Mouse (Mus musculus): ENCODE measurements at regions not wholly inside any gene's neighbourhood (a gene's known extent, or its start where the extent isn't known, plus 50 kb on each side); places are given as distances from the start of the nearest gene placed in this dataset.

DNA sequence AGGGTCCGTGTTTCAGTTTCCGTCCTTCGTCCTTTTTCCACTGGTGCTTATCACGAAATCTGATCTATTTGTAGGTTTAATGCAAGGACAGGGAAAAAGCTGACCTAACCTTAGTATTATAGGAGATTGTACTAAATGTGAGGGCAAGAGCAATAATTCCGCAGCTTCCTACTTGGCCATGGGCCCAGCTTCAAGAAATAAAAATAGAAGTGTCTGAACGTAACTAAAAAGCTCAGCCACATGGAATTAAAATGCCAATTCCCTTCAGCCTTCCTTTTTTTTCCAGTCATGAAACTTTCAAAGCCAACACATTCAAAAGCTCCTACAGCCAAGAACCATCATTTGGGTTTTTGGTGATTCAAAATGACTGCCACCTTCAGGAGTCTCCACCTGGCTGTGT is 728.5 kb upstream of the Cited2 start:
- Histone ChIP-seq H3K4me1 (replicated peaks; ENCODE audit: control insufficient read depth, insufficient read depth, low read length) (peaks cover 7% of the 10 kb centered on the region), H3K4me3 (ENCODE audit: low read length) (no peak overlapping the region), H3K4me2 (ENCODE audit: low read depth, low read length) (0 out of 2 replicates have a peak overlapping the region, but pooled peaks have one; percentile 13), H3K9me3 (ENCODE audit: control insufficient read depth, low read length) (no peaks in the 10 kb centered on the region), H3K27me3 (ENCODE audit: control insufficient read depth, insufficient read depth, low read depth, low read length) (no peaks in the 10 kb centered on the region), H3K27ac (ENCODE audit: low read length) (peak overlapping the region; percentile 46; the same call in 1 of the 2 replicates), H3K9ac (ENCODE audit: low read length) (no peak overlapping the region), H3K36me3 (ENCODE audit: control insufficient read depth, insufficient read depth, low read length) (no peaks in the 10 kb centered on the region)
- ATAC-seq (ENCODE audit: low read depth) = peak; percentile 51; the same call in 1 of the 2 replicates
- WGBS = 29% methylated on average over 6 of the region's 6 CpGs

DNA sequence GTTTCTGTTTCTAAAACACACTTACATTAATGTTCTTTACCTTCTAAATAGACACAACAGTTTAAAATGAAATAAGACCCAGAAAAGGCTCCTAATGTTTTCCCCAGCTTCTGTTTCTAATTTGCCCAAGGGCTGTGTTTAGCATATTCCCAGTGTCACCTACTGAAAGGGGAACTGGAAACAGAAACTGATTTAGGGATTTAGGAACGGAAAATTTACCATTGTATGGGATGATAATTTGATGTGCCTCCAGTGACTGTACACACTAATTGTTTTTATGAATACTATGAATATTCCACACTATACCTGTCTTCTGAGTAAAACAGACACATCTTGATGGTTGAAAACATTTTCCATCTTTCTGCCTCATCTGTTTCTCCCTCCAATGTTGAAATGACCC is 728.0 kb upstream of the Cited2 start:
- H3K9me3 ChIP-seq (ENCODE audit: control insufficient read depth, low read length) = no peaks in the 10 kb centered on the region
- peaks cover 7% of the 10 kb centered on the region for H3K4me1 ChIP-seq (replicated peaks; ENCODE audit: control insufficient read depth, insufficient read depth, low read length)
- H3K4me2 ChIP-seq (ENCODE audit: low read depth, low read length) = no peak overlapping the region
- peak overlapping the region; percentile 46; the same call in 1 of the 2 replicates for H3K27ac ChIP-seq (ENCODE audit: low read length)
- 77% methylated on average over 1 of the region's 1 CpGs for WGBS
- no peak overlapping the region for H3K4me3 ChIP-seq (ENCODE audit: low read length)
- ATAC-seq (ENCODE audit: low read depth) = no peak
- H3K27me3 ChIP-seq (ENCODE audit: control insufficient read depth, insufficient read depth, low read depth, low read length) = no peaks in the 10 kb centered on the region
- H3K9ac ChIP-seq (ENCODE audit: low read length) = no peak overlapping the region
- H3K36me3 ChIP-seq (ENCODE audit: control insufficient read depth, insufficient read depth, low read length) = no peaks in the 10 kb centered on the region

DNA sequence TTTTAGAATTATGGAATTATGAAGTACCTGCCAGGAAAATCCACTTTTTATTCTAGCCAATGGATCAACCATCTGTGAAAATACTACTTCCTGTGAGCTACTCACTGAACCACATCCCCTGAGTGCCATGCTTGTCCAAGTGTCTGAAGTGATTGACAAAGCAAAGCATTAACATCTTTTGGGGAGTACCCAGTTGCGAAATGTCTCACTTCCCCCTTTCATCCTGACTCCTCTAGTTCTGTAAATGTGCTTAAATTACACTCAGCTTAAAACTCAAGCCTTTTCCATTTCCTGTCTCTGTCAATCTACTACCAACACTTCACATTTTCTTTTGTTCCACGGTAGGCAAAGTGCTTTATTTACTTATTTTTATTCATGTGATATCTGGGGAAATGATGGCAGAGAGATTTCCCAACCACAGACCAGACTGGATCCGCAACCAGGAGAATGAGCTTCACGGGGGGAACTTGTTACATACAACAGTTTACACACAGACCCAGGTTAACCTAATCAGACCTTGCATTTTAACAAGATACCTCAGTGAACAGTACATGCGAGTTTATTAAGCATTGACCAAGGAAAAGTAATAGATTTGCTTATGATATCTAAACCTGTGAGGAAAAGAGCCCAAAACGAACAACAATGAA is 726.1 kb upstream of the Cited2 start:
- H3K9ac ChIP-seq (ENCODE audit: low read length) = no peak overlapping the region
- no peak overlapping the region for H3K4me3 ChIP-seq (ENCODE audit: low read length)
- H3K4me1 ChIP-seq (replicated peaks; ENCODE audit: control insufficient read depth, insufficient read depth, low read length) = peaks cover 7% of the 10 kb centered on the region
- H3K9me3 ChIP-seq (ENCODE audit: control insufficient read depth, low read length) = no peaks in the 10 kb centered on the region
- ATAC-seq (ENCODE audit: low read depth) = peak; percentile 61; the same call in 1 of the 2 replicates
- H3K27ac ChIP-seq (ENCODE audit: low read length) = no peak overlapping the region
- no peak overlapping the region for H3K4me2 ChIP-seq (ENCODE audit: low read depth, low read length)
- no peaks in the 10 kb centered on the region for H3K36me3 ChIP-seq (ENCODE audit: control insufficient read depth, insufficient read depth, low read length)
- WGBS = 58% methylated on average over 6 of the region's 6 CpGs
- no peaks in the 10 kb centered on the region for H3K27me3 ChIP-seq (ENCODE audit: control insufficient read depth, insufficient read depth, low read depth, low read length)

DNA sequence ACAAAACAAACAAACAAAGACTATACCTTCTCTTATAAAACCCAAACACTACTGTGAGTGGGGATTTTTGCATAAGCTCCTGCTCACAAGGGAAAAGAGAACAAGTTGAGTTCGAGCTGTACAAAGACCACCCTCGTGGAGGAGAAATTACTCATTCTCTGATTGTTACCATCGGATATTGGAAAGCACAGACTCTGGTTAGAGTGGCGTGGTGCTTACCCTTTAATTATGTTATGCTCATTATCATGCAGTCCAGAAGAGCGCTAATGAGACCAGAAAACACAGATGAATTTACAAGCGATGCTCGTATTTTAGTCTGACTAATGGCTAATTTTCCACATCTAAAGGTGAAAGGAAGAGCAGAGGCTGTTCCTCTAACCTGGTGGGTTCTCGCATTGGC is 721.7 kb upstream of the Cited2 start:
- Histone ChIP-seq H3K4me1 (replicated peaks; ENCODE audit: control insufficient read depth, insufficient read depth, low read length) (peaks cover 4% of the 10 kb centered on the region; the same call in 1 of the 2 replicates), H3K9me3 (ENCODE audit: control insufficient read depth, low read length) (no peaks in the 10 kb centered on the region), H3K4me2 (ENCODE audit: low read depth, low read length) (no peak overlapping the region), H3K27me3 (ENCODE audit: control insufficient read depth, insufficient read depth, low read depth, low read length) (no peaks in the 10 kb centered on the region), H3K9ac (ENCODE audit: low read length) (no peak overlapping the region), H3K36me3 (ENCODE audit: control insufficient read depth, insufficient read depth, low read length) (no peaks in the 10 kb centered on the region), H3K4me3 (ENCODE audit: low read length) (no peak overlapping the region), H3K27ac (ENCODE audit: low read length) (no peak overlapping the region)
- WGBS = 81% methylated on average over 8 of the region's 8 CpGs
- no peak for ATAC-seq (ENCODE audit: low read depth)

DNA sequence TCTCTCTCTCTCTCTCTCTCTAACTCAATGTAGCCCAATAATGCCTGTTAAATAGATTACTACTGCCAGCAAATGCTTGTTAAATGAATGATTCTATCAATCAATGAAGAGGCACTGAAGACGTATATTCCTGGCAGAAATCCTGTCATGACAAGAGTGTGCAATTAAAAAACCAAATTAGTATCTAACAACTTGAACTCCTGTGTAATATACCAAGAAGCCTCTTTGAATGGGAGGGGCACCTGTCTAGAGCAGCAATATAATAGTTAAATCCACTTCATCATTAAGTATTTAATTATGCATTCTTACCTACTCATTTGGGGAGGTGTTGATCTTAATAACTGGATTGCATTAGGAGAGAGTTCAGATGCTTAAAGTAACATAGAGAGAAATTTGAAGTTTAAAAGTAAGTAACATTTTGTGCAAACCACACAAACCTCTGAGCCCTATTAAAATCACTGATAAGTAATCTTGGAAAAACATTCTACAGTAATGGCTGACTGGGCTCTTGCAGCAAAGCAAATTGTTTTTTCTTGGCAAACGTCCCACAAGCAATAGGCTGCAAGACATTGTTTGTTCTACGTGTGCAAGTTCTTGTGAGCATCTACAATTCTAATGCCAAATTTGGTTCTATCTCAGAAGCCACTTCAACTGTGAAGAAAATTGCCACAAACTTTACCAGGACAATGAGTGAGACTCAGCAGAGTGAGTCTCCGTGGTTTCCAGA is 719.7 kb upstream of the Cited2 start:
- no peaks in the 10 kb centered on the region for H3K9me3 ChIP-seq (ENCODE audit: control insufficient read depth, low read length)
- H3K4me2 ChIP-seq (ENCODE audit: low read depth, low read length) = no peak overlapping the region
- H3K27ac ChIP-seq (ENCODE audit: low read length) = no peak overlapping the region
- no peak overlapping the region for H3K9ac ChIP-seq (ENCODE audit: low read length)
- H3K4me1 ChIP-seq (replicated peaks; ENCODE audit: control insufficient read depth, insufficient read depth, low read length) = peaks cover 2% of the 10 kb centered on the region; the same call in 1 of the 2 replicates
- H3K36me3 ChIP-seq (ENCODE audit: control insufficient read depth, insufficient read depth, low read length) = no peaks in the 10 kb centered on the region
- peak; percentile 60 for ATAC-seq (ENCODE audit: low read depth)
- H3K27me3 ChIP-seq (ENCODE audit: control insufficient read depth, insufficient read depth, low read depth, low read length) = no peaks in the 10 kb centered on the region
- no peak overlapping the region for H3K4me3 ChIP-seq (ENCODE audit: low read length)
- 39% methylated on average over 4 of the region's 4 CpGs for WGBS

DNA sequence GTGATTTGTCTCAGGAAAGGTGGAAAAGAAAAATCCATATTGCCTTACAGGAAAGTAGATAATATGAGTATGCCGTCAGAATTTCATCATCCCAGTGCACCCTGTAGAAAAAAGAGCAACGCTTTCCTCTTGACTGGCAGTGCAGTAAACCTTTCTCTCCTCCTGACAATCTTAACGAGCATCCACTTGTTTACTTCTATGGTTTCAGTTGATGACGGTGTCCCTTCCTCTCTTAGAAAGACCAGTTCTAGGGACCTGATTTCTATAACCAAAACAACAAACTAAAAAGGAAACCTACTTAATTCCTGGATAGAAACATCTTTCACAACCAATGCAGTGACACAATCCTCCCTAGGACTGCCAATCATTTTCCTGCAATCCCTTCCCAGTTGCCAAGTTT is 714.3 kb upstream of the Cited2 start:
- no peak for ATAC-seq (ENCODE audit: low read depth)
- no peak overlapping the region for H3K27ac ChIP-seq (ENCODE audit: low read length)
- no peaks in the 10 kb centered on the region for H3K27me3 ChIP-seq (ENCODE audit: control insufficient read depth, insufficient read depth, low read depth, low read length)
- H3K4me3 ChIP-seq (ENCODE audit: low read length) = no peak overlapping the region
- WGBS = 62% methylated on average over 4 of the region's 4 CpGs
- H3K4me2 ChIP-seq (ENCODE audit: low read depth, low read length) = no peak overlapping the region
- H3K36me3 ChIP-seq (ENCODE audit: control insufficient read depth, insufficient read depth, low read length) = no peaks in the 10 kb centered on the region
- H3K9ac ChIP-seq (ENCODE audit: low read length) = no peak overlapping the region
- no peaks in the 10 kb centered on the region; the same call in 1 of the 2 replicates for H3K4me1 ChIP-seq (replicated peaks; ENCODE audit: control insufficient read depth, insufficient read depth, low read length)
- no peaks in the 10 kb centered on the region for H3K9me3 ChIP-seq (ENCODE audit: control insufficient read depth, low read length)

DNA sequence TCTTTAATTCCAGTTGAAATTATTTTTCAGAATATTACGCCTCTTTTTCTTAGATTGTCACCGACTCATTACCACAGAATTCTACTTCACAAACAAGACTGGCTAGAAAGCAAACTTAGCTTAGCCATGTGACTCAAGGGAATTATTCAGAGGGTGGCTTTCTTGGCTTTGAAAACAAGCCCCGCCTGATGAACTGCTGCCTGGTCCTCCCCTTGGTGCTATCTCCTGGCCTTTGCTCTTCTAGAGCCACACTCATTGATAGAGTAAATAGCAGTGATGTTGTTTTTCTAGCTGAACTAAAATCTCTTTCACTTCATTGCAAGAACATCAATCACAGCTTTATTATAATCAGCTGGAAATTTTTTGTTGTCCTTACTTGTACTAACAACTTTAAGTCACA is 713.0 kb upstream of the Cited2 start:
- Histone ChIP-seq H3K27ac (ENCODE audit: low read length) (no peak overlapping the region), H3K27me3 (ENCODE audit: control insufficient read depth, insufficient read depth, low read depth, low read length) (no peaks in the 10 kb centered on the region), H3K9me3 (ENCODE audit: control insufficient read depth, low read length) (no peaks in the 10 kb centered on the region), H3K4me3 (ENCODE audit: low read length) (no peak overlapping the region), H3K4me2 (ENCODE audit: low read depth, low read length) (no peak overlapping the region), H3K9ac (ENCODE audit: low read length) (no peak overlapping the region), H3K36me3 (ENCODE audit: control insufficient read depth, insufficient read depth, low read length) (no peaks in the 10 kb centered on the region), H3K4me1 (replicated peaks; ENCODE audit: control insufficient read depth, insufficient read depth, low read length) (no peaks in the 10 kb centered on the region; the same call in 1 of the 2 replicates)
- WGBS = 70% methylated on average over 3 of the region's 3 CpGs
- no peak for ATAC-seq (ENCODE audit: low read depth)

DNA sequence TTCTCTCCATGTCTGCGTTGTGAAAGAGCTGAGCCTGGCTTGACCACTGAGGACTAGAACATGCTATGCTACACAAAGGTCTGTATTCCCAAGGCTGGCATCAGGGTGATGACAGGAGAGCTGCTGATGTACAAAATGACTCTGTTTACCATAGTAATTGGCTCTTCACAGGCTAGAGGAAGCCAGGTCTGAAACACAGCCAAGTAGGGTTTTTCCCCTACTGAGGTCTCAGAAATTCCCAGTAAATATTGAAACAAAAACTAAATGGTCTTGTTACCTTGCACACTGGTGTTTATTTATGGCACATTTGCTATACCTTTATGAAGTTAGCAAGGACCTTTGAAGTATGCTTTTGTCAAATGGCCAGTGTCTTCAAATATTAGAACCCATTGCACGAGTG is 711.1 kb upstream of the Cited2 start:
- 79% methylated on average over 2 of the region's 2 CpGs for WGBS
- no peak overlapping the region for H3K9ac ChIP-seq (ENCODE audit: low read length)
- H3K36me3 ChIP-seq (ENCODE audit: control insufficient read depth, insufficient read depth, low read length) = no peaks in the 10 kb centered on the region
- no peak for ATAC-seq (ENCODE audit: low read depth)
- no peaks in the 10 kb centered on the region; the same call in 1 of the 2 replicates for H3K4me1 ChIP-seq (replicated peaks; ENCODE audit: control insufficient read depth, insufficient read depth, low read length)
- no peaks in the 10 kb centered on the region for H3K9me3 ChIP-seq (ENCODE audit: control insufficient read depth, low read length)
- H3K4me3 ChIP-seq (ENCODE audit: low read length) = no peak overlapping the region
- H3K27me3 ChIP-seq (ENCODE audit: control insufficient read depth, insufficient read depth, low read depth, low read length) = no peaks in the 10 kb centered on the region
- no peak overlapping the region for H3K4me2 ChIP-seq (ENCODE audit: low read depth, low read length)
- no peak overlapping the region for H3K27ac ChIP-seq (ENCODE audit: low read length)

DNA sequence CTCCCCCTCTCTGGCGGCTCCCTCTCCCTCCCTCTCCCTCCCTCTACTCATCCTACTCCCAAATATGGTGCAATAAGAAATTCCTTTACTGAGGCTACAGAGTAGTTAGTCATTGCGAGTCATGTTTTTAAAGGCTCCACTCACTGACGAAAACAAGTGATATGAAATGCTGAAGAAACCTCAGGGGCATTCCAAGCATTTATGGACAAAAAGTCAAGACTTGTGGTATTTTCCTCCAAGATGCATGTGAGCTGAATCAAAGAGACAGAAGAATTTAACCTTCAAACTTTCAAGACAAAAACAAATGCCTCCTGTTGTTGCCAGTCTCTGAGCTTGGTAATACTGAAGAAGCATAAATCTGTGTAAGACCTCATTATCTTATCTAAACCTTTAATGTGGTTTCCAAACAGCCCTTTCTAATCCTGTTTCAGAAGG is 710.5 kb upstream of the Cited2 start:
- H3K9ac ChIP-seq (ENCODE audit: low read length) = no peak overlapping the region
- H3K27me3 ChIP-seq (ENCODE audit: control insufficient read depth, insufficient read depth, low read depth, low read length) = no peaks in the 10 kb centered on the region
- H3K27ac ChIP-seq (ENCODE audit: low read length) = no peak overlapping the region
- H3K9me3 ChIP-seq (ENCODE audit: control insufficient read depth, low read length) = no peaks in the 10 kb centered on the region
- H3K4me1 ChIP-seq (replicated peaks; ENCODE audit: control insufficient read depth, insufficient read depth, low read length) = no peaks in the 10 kb centered on the region; the same call in 1 of the 2 replicates
- no peaks in the 10 kb centered on the region for H3K36me3 ChIP-seq (ENCODE audit: control insufficient read depth, insufficient read depth, low read length)
- ATAC-seq (ENCODE audit: low read depth) = no peak; the same call in 1 of the 2 replicates
- H3K4me3 ChIP-seq (ENCODE audit: low read length) = no peak overlapping the region
- WGBS = 34% methylated on average over 3 of the region's 3 CpGs
- no peak overlapping the region for H3K4me2 ChIP-seq (ENCODE audit: low read depth, low read length)

Data from lung, embryonic 16.5 days (tissue).